Mouse (Mus musculus) ES-E14 (cell line): Measurements from ENCODE around the gene Gal3st2. TPM values are rescaled to one million over a fixed set of nuclear protein-coding genes. Genes with fewer than 3 reads are reported as not detected.
"Not testable (repeated sequence)": the region's sequence is repeated elsewhere in the genome, so short reads cannot be mapped to it uniquely, and the experiment has no call there.

Source experiments
- DNase-seq: peaks from one replicate; pipeline ENCODE4 v3.0.0-alpha.2; 2013; ENCODE audit warnings: low read depth, low spot score
- H3K27ac ChIP-seq: 2 replicates; pipeline ENCODE4 v1.5.1; 2012; ENCODE audit warnings: low read depth, mild to moderate bottlenecking, low read length, moderate library complexity, mixed read lengths; ENCODE audit not compliant: poor library complexity, insufficient read depth, severe bottlenecking
- H3K36me3 ChIP-seq: 2 replicates; pipeline ENCODE4 v1.6.1; 2012; ENCODE audit warnings: mild to moderate bottlenecking, low read length, moderate library complexity, mixed read lengths; ENCODE audit not compliant: control insufficient read depth, poor library complexity, insufficient read depth, severe bottlenecking
- H3K4me1 ChIP-seq, 2 experiments: fragments of 150-350 bp in 1 of 2; sonication (generic) in 1 of 2; 2 replicates each; pipeline ENCODE4 v1.6.1; 2012; ENCODE audit warnings: low read length in 2 of 2, mild to moderate bottlenecking in 1 of 2, mixed read lengths in 1 of 2; ENCODE audit not compliant: control insufficient read depth in 2 of 2, insufficient read depth in 2 of 2, poor library complexity in 1 of 2
- H3K4me3 ChIP-seq, 2 experiments: fragments of 150-350 bp in 1 of 2; sonication (generic) in 1 of 2; 2 replicates each; pipeline ENCODE4 v1.5.1; 2012; ENCODE audit warnings: low read length in 2 of 2, low read depth in 1 of 2, mild to moderate bottlenecking in 1 of 2, mixed read lengths in 1 of 2; ENCODE audit not compliant: insufficient read depth in 1 of 2, poor library complexity in 1 of 2, severe bottlenecking in 1 of 2
- H3K9ac ChIP-seq: 2 replicates; pipeline ENCODE4 v1.6.1; 2012; ENCODE audit warnings: low read depth, mild to moderate bottlenecking, low read length, mixed read lengths; ENCODE audit not compliant: poor library complexity, insufficient read depth, severe bottlenecking
- H3K9me3 ChIP-seq: fragments of 150-350 bp; sonication (generic); 2 replicates; pipeline ENCODE4 v1.6.1; 2012; ENCODE audit warnings: low read depth, mild to moderate bottlenecking, low read length; ENCODE audit not compliant: control insufficient read depth, insufficient read depth
- ZNF384 ChIP-seq: IDR thresholded peaks from 2 replicates; pipeline ENCODE4 v1.6.1; 2012; ENCODE audit warnings: low read depth, low read length, inconsistent platforms
- in situ Hi-C, 2 experiments: fragments of 600-800 bp; cut with MboI; formaldehyde crosslinking; loops; one replicate each; pipeline ENCODE4 v1.15.1; 2025; ENCODE audit warnings: low sequenced_read_pairs in 2 of 2, inconsistent platforms in 1 of 2; ENCODE audit not compliant: unreplicated experiment in 2 of 2
- total RNA-seq: library from RNA; depleted of rRNA; stranded (reverse); fragments of 300-350 nt; gene quantifications from 2 replicates; pipeline ENCODE4 v1.2.3, GENCODE M21; 2012

Gene Gal3st2
- total RNA-seq, 1 experiment = not detected

GRCm38 (mm10) chr1:93890936-93891335, 29.8 kb downstream of the Gal3st2 start:
- H3K36me3 ChIP-seq, DNase-seq, H3K27ac ChIP-seq, in situ Hi-C loops, H3K9ac ChIP-seq, H3K4me1 ChIP-seq, H3K4me3 ChIP-seq, H3K9me3 ChIP-seq: not testable (repeated sequence)
- TF ChIP-seq ZNF384 = peak; percentile 56; the same call in 1 of the 2 replicates

DNA sequence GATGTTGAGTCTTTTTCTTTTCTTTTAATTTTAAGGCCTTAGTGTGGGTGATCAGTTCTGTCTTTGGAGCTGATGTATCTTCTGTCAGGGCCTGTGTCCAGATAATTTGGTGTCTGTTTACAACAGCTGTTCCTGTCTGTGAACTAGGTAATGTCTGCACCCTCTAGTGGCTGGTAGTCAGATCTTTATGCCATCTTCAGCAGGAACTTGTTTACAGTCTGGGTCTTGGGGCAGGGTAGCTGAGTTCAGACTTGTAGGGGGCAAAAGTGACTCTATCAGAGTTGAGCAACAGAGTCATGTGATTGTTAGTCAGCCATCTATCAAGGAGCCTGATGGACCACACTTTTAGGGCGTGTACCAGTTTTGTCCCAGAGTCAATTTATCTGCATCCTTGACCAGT, 36.3 kb downstream of the Gal3st2 start:
- H3K4me1 ChIP-seq, in situ Hi-C loops, H3K9me3 ChIP-seq, H3K36me3 ChIP-seq, DNase-seq, H3K9ac ChIP-seq, H3K27ac ChIP-seq, H3K4me3 ChIP-seq: not testable (repeated sequence)

DNA sequence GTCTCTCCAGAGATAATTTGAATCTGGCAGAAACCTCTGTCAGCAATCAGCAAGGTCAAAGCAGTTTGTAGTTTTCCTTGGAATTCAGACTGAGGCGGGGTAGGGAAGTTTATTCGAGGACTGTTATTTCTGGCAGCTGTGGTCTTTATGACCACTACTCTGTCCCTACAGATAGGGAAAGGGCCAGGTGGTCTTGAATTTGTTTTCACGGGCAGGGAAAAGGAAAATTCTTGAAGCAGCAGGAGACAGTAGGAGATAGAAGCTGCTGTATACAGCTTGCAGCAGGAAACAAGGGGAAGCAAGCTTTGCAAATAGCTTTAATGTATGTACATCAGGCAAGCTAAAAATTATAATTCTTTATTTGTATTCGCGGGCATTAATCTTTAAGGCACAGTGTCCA, 40.2 kb downstream of the Gal3st2 start:
- H3K9ac ChIP-seq, H3K27ac ChIP-seq, in situ Hi-C loops, DNase-seq, H3K4me3 ChIP-seq, H3K9me3 ChIP-seq, H3K4me1 ChIP-seq, H3K36me3 ChIP-seq: not testable (repeated sequence)

DNA sequence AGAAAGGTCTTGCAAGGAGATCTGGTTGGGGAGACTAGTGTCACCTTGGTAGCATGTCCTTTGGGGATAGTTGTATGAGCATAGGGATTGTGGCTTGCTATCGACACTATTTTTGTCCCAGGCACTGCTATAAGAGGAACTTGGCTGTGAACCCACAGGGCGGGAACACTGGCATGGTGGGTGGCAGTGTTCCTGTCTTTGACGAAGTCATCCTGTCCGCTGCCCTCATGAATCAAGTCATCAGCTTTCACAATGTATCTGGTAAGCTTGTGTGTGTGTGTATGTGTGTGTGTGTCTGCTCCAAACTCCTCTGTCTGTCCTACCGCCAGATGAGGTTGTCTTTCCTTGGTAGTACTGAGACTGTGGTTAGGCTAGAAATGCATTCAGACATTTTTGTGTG, 45.6 kb downstream of the Gal3st2 start:
- H3K36me3 ChIP-seq, H3K9me3 ChIP-seq, H3K4me1 ChIP-seq, DNase-seq, H3K27ac ChIP-seq, in situ Hi-C loops, H3K4me3 ChIP-seq, H3K9ac ChIP-seq: not testable (repeated sequence)

DNA sequence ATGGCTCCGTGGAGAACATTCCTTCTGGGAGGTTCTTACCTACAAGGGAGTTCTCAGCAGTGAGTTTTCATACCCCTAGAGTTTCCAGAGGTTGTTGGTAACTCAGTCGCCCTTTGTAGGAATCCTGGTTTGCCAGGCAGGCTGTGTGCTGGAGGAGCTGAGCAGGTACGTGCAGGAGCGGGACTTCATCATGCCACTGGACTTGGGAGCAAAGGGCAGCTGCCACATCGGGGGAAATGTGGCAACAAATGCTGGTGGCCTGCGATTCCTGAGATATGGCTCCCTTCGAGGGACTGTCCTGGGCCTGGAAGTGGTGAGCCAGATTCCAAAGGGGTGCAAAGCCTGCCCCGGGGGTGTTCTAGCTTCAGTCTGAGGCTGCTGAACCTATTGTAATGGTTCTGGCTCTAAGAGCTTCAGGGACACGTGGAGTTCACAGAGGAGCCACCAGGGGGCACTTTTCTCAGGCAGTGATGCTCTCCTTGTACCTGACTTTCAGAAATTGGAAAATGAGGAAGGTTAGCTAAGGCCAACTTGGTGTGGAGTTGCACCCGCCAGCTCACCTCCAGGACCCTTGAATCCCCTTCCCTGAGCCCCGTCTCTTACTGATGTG, 48.0 kb downstream of the Gal3st2 start:
- H3K36me3 ChIP-seq, H3K9ac ChIP-seq, H3K9me3 ChIP-seq, H3K27ac ChIP-seq, H3K4me1 ChIP-seq, DNase-seq, H3K4me3 ChIP-seq, in situ Hi-C loops: not testable (repeated sequence)

DNA sequence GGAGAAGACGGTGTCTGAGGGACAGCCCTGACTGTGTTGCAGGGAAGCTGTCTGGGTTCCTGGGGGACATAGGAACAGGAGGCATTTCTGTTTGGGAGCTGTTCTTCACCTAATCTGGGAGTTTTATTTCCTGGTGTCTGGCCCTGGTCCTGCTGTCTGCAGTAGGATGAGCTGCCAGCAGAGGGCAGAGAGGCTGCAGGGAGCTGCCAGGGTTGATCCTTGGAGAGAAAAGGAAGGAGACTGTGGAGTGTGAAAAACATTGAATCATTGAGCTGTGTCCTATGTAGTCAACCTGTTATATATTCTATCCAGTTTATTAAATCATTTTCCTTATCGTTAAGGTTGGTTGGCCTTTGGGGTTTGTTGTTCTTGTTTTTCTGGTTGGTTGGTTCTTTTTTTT, 50.8 kb downstream of the Gal3st2 start:
- H3K4me3 ChIP-seq, H3K36me3 ChIP-seq, H3K27ac ChIP-seq, H3K9me3 ChIP-seq, H3K4me1 ChIP-seq, in situ Hi-C loops, H3K9ac ChIP-seq, DNase-seq: not testable (repeated sequence)

DNA sequence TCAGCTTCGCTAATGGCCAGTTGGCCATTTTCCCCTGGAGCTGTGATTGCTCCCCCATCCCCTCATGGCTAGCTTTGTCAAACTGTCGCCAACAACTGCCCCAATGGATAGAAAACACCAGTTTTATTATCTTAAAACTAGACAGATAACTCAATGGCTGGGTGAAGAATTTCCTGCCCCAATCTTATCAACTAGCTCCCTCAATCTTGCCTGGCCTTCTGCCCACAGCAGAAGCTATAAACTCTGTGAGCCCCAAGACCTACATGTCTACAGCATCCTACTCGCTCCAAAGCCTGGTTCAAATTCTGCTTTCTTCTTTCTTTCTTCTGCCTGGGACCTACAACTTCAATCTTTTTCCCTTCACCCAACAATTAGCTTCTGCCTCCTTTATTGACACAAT, 56.1 kb downstream of the Gal3st2 start:
- H3K9ac ChIP-seq, H3K36me3 ChIP-seq, DNase-seq, H3K4me1 ChIP-seq, H3K27ac ChIP-seq, in situ Hi-C loops, H3K9me3 ChIP-seq, H3K4me3 ChIP-seq: not testable (repeated sequence)

- DNase-seq, H3K4me3 ChIP-seq, H3K9me3 ChIP-seq, in situ Hi-C loops, H3K4me1 ChIP-seq, H3K27ac ChIP-seq, H3K9ac ChIP-seq, H3K36me3 ChIP-seq: not testable (repeated sequence)
Observed at GRCm38 (mm10) chr1:93918011-93918410, 56.9 kb downstream of the Gal3st2 start, which contains the start of gene Gal3st2b. TSS of gene Gal3st2b (plus strand) at chr1:93918311.
